Mouse (Mus musculus) embryonic fibroblast, embryonic 13.5 days (primary cell): ENCODE measurements around the gene Tead1.

Experiments used
- CTCF ChIP-seq: IDR thresholded peaks from 2 replicates; pipeline ENCODE4 v1.5.1; 2011; ENCODE audit warnings: mild to moderate bottlenecking, control low read depth, low read length, moderate library complexity, borderline replicate concordance; ENCODE audit not compliant: insufficient read depth
- POLR2A ChIP-seq: IDR thresholded peaks from 2 replicates; pipeline ENCODE4 v1.6.1; 2011; ENCODE audit warnings: low read depth, mild to moderate bottlenecking, control low read depth, low read length, moderate library complexity

DNA sequence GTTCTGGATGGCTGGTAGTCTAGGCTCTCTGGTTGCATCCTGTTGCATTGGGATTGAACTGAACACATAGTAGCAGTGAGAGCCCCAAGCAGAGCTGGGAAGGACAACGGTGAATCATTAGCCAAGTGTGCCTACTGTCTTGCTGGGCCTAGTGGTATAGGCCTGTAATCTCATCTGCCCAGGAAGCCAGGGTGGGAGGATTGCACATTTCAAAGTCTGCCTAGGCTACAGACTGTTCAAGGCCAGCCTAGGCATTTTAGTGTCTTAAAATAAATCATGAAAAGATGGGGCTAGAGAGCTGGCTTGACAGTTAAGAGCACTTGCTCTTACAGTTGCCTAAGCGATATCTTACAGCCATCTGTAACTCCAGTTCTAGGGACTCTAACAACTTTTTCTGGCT lies 217.2 kb downstream of the Tead1 start:
- TF ChIP-seq CTCF, result no peak
- no peak for TF ChIP-seq POLR2A
